Mouse (Mus musculus) testis, postnatal 10 days (tissue): ENCODE measurements at regions not wholly inside any gene's neighbourhood (a gene's known extent, or its start where the extent isn't known, plus 50 kb on each side); places are given as distances from the start of the nearest gene placed in this dataset.
A peak's percentile ranks its signal among the peaks of the same experiment; 100 is the strongest.

ENCODE experiments used
- DNase-seq: peaks from one replicate; pipeline ENCODE4 v3.0.0; 2021; ENCODE audit warnings: low spot score

GRCm38 (mm10) chr3:51137730-51138312, 86.4 kb upstream of the Noct start:
- DNase-seq, result no peak

- no peak for DNase-seq
Measured at GRCm38 (mm10) chr3:51145985-51146384, 78.3 kb upstream of the Noct start.

DNA sequence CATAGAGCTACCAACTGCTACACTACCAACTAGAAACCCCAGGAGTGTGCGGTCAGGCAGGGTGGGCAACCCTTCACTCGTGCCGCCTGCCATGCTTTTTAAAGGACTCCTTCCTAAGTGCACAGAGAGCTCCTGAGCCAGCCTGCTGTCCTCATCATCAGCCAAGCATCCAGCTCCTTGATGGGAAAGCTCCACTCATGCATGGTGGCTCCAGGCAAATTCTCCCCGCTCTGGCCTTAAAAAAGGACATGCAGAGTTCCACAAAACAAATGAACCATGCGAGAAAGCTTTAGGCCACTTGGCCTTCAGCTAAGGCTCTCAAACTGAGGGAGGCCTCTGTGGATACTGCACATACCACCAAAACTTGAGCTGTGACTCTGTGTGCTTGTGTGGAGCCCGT, 74.2 kb upstream of the Noct start:
- no peak for DNase-seq

DNA sequence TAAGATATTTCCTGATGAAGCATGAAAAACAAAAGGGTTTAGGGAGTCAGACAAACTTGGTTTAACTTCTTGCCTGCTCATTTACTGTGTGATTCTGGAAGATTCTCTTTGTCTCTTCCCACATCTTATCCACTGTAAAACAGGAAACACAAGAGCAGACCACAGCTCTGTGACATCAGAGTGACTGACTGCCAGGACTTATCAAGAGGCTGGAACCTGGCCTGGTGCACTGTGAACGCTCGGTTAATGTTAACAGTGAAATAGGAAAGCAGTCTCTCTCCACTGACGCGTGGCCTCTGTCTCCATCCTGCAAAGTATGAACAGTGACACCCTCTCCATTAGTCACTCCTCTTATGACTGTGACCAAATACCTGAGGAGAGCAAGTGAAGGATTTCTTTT, 73.1 kb upstream of the Noct start:
- DNase-seq, result no peak

GRCm38 (mm10) chr3:51155621-51156020, 68.6 kb upstream of the Noct start:
- no peak for DNase-seq

GRCm38 (mm10) chr3:51156386-51157290, 67.6 kb upstream of the Noct start:
- DNase-seq, result peak; percentile 80

- no peak for DNase-seq
Measured at GRCm38 (mm10) chr3:51157291-51157650, 67.0 kb upstream of the Noct start.

- no peak for DNase-seq
Measured at GRCm38 (mm10) chr3:51158449-51158848, 65.8 kb upstream of the Noct start.

- DNase-seq, result no peak
Measured at GRCm38 (mm10) chr3:51159322-51159721, 64.9 kb upstream of the Noct start.

DNA sequence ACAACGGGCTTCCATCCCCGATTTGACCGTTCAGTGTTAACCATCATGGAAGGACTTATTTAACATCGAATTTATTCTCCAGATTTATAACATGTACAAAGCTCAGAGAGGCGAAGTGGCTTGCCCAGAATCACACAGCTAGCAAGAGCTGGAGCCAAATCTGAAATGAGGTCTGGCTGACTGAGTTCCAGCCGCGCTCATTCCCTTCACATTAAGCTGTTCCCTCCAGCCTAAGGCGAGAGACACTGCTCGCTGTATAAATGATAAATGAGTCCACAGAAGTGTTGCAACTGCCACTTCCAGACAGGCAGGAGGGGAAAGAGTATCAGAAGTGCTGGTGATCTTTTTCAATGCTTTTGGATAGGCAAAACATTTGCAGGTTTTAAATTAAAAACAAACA, 64.4 kb upstream of the Noct start:
- no peak for DNase-seq

DNA sequence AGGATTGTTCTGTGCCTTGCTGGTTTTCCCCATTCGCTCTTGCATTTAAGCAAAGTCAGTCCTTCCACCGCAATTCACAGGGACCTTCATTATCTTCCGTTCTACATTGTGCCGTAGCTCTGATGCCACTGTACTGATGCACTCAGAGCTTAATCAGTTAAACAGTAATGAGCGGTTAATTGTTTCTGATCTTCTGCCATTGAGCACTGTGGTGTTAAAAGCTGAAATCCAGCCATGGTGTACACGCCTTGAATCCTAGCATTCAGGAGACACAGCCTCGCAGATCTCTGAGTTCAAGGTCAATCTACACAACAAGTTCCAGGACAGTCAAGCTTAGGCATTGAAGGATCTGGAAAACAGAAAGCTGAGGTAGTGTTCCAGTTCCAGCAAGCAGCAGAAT, 63.6 kb upstream of the Noct start:
- DNase-seq, result no peak

DNA sequence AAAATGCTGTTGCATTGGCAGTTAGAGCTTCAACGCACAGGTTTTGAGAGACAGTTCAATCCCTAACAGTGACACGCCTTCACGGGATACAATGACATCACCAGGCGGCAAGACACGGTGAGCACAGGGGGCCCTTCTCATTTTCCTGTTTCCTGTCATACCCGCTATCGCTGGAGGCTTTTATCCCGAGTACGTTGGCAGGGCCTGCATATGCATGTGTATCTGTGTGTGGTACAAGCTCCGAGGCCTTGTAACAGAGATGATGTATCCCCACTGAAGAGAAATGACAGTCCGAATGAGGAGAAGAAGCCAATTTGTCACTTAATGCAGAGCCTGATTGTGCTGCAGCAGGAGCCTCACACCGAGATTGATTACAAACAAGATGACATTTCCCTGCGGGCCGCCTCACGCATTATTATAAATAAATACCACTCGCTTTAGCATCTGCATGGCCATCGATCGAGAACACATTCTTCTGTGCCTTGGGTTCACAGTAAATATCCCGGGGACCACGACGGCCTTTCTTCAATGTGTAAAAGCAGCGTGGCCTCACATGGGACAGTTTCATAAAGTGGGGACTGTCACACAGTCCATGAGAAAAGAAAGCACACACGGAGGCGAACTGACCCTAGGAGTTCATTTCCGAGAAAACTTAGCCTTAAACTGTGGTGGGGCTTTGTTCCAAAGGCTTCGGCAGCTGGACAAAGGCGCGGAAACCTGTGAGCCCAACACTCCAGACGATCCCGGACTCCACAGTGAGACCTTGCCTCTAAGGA, 54.9 kb upstream of the Noct start:
- DNase-seq, result peak; percentile 49

GRCm38 (mm10) chr3:51170225-51170852, 53.9 kb upstream of the Noct start:
- DNase-seq, result peak; percentile 88
